Mouse (Mus musculus) liver, embryonic 14.5 days (tissue): ENCODE data around the gene Spata5.

Experiments used
- CTCF ChIP-seq: IDR thresholded peaks from 2 replicates; pipeline ENCODE4 v1.5.1; 2016; ENCODE audit warnings: antibody characterized with exemption, low read depth, control low read depth
- EP300 ChIP-seq: IDR thresholded peaks from 2 replicates; pipeline ENCODE4 v1.6.1; 2016; ENCODE audit warnings: antibody characterized with exemption, low read depth

DNA sequence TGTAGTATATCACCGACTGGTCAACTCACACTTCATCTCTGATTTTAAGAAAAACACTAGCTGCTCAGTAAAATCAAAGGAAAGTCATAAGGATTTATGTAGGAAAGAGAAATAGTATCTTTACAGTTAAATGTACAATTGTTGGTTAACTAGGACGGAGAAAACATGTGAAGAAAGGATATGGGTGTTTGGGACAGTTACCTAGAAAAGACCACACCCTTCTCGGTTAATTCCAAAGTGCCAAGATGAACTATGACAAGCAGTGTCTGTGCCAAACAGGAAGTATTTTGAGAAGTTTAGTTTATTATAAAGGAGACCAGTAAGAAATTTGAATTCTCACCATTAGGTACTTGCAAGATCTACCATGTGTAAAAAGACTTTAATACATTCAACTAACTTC lies 70.3 kb downstream of the Spata5 start:
- TF ChIP-seq CTCF, result no peak
- TF ChIP-seq EP300, result 0 out of 2 replicates have a peak, but pooled peaks have one; percentile 11
